Mouse (Mus musculus): ENCODE measurements around the gene Rab5b.
A peak's percentile ranks its signal among the peaks of the same experiment; 100 is the strongest.
"Not testable (repeated sequence)": the region's sequence is repeated elsewhere in the genome, so short reads cannot be mapped to it uniquely, and the experiment has no call there.

The Rab5b gene

DNA sequence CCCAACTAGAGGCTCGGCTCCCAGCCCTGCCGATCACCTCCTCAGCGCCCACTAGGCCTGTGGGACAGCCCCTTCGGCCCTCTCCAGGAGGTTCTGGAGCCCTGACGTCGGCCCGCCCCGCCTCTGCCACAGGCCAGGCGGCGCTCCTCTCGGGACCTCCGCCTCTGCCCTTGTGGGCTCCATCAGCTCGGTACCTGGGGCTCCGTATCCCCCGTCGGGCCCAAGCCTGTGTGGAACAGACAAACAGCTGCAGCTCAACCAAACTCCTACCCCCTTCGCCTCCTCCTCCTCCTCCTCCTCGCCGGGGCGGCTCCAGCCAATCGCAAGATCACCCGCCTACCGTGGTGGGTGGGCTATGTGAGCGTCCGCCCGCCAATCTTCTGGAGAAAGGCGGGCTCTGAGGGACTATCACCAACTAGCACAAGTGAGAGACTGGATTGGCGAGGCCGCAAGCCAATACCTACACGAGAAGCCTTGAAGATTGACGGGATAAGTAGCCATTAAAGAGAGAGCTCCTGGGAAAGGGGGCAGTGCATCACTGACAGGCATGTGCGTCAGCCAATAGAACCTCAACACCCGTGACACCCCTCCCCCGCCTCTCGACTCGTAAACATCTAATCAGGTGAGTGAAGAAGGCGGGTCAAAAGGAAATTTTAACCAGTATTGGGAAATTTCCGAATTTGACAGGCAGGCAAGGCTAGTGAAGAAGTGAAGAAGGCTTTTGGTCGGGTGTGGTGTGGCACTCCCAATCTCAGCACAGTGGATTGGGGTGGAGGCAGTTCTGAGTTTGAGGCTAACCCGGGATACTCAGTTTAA, at the start of gene Rab5b:
Rab5b (minus strand) TSS at position 273 of the 816 bp plus-strand sequence.
- peak; percentile 100 for DNase-seq (ENCODE audit: low read depth)

DNA sequence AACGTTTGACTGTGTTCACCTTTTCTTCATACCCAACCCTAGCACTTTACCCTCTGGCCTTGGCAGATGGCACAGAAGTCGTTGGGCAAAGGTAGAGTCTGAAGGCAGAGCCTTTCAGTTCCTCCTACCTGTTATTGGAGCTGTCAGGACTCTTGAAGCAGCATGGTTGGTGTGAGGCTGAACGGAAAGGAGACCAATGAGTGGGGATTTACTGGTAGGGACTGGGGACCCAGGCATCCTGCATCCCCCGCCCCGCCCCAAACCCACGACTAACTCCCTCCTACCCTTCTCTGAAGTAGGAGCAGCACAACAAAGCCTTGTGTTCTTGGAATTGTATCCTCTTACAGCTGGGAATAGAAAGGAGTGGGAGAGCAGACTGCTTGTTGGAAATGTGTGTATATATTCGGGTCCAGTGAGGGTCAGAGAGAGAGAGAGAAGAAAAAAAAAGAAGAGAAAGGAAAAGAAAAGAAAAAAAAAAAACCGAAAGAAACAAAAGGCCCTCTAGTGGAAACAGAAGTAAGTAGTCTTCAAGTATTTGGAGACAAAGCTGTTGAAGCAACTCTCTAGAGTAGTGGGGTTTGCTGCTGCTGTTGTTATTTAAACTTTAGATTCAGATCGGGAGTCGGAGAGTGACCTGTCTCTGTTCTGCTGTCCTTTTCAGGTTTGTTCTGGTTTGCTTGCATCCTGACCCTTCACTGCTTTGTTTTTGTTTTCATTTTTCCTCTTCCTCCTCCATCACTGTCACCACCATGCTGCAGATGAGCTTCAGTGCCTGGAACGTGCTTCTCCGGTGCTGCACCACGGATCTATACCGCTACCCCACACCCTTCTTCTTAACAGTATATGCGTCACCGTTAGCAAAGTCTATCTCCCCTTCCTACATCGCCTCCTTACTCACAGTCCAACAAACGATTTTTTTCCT, 48.9 kb upstream of the Rab5b start, which contains the start of gene Dgka:
Dgka (minus strand) TSS at position 176 of the 922 bp plus-strand sequence.
- DNase-seq (ENCODE audit: low read depth): no peak

DNA sequence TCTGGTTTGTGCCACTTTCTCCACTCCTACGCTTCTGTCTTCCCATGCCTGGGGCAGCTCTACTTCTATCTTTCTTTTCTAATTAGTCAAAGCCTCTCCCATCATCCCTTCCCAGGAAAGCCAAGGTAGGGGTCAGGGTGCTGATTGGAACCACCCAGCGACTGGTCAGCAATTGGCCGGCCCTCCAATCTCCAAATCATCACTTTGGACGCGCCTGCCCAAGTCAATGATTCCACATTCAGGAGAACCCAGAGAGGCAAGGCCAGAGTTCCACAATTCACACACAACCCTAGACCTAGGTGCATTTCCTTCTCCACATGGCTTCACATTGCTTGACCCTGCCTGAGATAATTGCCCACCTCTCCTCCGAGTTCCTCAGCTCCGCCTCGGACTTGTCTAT, 48.1 kb upstream of the Rab5b start:
- no peak for DNase-seq (ENCODE audit: low read depth)

DNA sequence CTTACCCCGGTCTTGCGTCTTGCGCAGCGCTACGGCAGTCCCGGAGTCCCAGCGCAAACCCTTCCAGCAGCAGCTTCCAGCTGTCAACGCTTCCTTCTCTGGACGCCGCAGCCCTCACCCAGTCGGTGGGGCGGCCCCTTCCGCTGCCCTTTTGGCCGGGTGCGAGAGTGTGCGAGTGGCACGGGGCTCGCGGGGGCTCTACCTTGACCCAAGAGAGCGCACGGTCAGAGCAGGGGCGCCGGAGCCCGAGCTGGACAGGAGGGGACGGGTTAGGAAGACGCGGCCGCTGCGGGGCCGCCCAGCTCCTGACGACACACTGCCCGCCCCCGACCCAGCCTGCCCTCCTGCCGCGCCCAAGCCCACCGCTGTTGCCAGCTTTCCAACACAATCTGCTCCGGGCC, 47.7 kb upstream of the Rab5b start:
- no peak for DNase-seq (ENCODE audit: low read depth)

DNA sequence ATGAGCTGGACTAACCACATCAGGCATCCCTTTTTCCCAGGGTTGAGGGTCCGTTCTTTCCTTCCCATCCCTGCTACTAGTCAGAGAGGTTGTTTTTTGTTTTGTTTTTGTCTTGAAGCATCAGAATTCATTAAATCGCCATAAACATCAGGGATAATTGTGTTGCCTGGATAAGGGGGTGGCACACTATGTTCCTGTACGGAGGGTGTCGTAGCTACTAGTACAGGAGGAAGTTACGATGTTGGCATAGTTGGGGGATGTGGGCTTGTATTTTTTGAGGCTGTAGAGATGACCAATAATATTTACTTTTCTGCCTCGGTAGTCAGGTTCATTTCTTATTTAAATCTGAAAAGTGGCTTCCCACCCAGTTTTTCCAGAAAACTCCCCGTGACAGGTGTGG, 47.2 kb upstream of the Rab5b start:
- DNase-seq (ENCODE audit: low read depth): no peak

DNA sequence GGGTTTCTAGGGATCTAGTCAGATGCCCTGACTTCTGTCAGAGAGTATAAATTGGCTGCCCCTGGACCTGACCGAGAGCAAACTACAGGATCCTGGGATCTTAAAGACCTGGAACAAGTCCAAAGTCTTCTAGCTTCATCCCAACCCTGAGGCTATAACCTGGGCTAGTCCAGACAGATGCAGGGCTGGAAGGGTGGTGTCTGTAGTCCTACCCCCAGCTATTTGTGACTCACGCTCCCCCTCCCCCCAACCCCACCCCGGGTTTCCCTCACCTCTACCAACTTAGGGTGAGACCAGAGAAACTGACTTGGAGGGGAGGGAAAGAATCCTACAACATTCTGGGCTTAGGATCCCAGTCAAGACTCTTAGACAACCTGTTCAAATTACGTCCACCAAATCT, 46.6 kb upstream of the Rab5b start:
- no peak for DNase-seq (ENCODE audit: low read depth)

DNA sequence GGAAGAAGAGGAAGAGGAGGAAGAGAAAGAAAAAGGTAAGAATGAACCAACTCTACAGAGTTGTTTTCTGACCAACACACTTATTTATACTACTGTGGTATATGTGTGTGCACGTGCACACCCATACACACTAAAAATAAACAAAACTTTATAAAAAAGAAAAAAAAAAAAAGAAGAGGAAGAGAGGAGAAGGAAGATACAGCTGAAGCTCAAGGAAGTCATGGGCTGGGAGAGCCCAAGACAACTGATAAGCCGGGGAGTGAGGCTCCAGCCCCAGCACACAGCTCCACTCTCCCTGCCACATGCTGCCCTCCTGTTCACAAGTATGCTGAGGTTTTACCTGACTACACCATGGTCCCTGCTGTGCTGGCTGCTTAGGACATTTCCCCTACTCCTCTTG, 44.2 kb upstream of the Rab5b start:
- no peak for DNase-seq (ENCODE audit: low read depth)

DNA sequence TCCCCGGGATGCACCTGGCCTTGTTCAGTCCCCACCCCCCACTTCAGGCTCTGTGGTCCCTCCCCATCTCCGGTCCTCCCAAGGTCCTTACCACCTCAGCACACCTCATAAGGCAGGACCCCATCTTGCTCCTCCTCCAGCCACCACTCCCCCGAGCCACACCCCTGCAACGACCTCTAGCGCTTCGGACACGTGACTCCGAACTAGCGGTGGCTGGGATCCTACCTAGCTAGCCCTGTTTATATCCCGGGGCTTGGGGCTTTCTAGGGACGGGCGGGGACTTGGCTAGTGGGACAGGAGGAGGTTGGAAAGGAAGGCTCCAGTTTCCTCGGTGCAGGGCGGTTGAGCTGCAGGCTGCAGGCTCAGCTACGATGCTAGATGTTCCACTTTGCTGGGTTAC, 41.4 kb upstream of the Rab5b start:
- DNase-seq (ENCODE audit: low read depth): no peak

DNA sequence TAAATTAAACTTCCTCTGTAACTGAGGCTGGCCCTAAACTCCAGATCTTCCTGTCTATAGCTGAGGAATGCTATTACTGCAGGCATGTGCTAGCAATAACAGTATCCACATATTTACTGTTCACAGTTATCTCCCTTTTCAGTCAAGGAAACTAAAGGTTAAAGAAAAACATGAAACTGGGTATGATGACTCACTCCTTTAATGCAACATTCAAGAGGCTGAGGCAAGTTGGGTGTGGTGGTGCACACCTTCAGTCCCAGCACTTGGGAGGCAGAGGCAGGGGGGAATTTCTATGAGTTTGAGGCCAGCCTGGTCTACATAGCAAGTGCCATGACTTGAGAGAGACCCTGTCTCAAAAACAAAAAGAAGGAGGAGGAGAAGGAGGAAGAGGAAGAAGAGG, 35.9 kb upstream of the Rab5b start:
- DNase-seq (ENCODE audit: low read depth): no peak

DNA sequence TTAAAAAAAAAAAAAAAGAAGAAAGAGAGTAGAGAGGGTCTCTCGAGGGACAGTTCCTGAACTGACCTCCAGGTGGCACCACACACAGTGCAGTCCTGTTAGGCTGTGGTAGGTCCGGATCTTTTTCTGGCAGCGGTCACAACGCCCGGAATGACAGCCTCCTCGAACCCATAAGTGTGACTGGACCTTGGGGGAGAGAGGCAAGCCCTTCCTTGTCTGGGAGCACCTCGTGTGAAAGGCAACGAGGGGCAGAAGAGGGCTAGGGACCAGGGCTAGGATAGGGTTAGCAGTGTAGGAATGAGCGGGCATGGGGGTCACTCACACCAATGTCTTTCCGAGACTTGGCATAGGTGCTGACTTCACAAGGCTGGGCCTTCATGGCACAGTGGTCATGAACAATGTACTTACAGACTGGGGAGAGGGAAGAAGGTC, 35.0 kb upstream of the Rab5b start:
- peak; percentile 32 for DNase-seq (ENCODE audit: low read depth)

DNA sequence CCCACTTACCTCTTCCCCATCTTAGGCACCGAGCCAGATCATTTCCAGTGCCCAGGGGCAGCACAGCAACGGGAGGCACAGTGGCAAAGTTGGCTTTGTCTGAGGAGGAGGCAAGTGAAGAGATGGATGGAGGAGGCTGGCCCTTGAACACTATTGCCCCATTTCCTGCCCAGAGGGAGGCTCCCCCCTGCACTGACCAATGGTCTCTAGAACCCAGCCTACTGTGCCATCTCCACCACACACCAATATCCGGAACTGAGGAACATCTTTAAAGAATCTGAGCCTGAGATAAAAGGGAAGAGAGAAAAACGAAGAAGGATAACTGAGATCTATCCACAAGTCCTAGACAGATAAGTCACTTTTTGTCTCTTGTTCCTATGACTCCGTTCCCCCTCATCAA, 32.0 kb upstream of the Rab5b start:
- no peak for DNase-seq (ENCODE audit: low read depth)

DNA sequence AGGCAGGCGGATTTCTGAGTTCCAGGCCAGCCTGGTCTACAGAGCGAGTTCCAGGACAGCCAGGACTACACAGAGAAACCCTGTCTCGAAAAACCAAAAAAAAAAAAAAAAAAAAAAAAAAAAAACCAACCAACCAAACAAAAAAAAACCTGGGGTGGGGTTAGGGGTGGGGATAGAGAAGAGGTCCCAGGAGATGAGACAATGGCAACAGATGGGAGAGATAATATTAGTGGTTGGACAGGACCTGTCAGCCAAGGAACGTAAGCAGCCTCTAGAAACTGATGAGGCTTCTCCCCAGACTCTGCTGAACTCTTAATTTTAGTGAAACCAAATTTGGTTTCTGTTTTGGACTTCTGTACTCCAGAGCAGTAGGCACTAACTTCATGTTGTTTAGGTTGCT, 29.4 kb upstream of the Rab5b start:
- not testable (repeated sequence) for DNase-seq (ENCODE audit: low read depth)

DNA sequence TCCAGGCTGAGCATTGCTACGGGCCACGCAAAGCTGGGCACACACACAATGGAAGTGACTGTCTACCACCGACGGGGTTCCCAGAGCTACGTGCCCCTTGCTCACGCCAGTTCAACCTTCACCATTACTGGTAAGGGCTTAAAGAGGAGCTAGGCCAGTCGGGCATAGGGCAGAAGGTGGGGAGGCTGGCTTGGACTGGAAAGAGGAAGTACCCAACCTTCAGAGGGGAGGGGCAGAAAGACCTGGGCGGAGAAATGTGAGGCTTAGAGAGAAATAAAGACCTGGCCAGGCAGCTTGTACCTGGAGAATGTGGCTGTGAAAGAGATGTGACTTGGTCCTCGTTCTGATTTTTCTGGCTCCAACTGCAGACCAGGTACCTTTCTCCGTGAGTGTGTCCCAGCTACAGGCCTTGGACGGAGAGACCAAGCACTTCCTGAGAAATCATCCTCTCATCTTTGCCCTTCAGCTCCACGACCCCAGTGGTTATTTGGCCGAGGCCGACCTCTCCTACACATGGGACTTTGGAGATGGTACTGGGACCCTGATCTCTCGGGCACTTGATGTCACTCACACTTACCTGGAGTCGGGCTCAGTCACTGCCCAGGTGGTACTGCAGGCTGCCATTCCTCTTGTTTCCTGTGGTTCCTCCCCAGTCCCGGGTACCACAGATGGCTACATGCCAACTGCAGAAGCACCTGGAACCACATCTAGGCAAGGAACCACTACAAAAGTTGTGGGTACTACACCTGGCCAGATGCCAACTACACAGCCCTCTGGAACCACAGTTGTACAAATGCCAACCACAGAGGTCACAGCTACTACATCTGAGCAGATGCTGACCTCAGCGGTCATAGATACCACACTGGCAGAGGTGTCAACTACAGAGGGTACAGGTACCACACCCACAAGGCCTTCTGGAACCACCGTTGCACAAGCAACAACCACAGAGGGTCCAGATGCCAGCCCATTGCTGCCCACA, 19.8 kb upstream of the Rab5b start:
- DNase-seq (ENCODE audit: low read depth): no peak

DNA sequence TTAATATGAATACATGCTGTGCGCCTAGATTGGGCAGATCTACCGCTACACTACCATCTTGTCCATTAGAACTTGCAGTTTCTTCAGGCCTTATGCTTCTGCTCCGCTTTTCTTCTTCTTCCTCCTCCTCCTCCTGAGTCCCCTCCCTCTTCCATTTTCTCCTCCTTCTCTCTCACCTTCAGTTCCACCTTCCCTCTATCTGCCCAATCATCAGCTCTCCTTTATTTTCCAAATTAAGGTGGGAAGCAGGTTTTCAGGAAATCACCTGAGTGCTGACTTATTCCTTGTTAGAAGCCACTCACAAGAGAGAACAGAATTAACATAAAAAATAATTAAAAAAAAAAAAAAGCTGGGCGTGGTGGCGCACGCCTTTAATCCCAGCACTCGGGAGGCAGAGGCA, 15.3 kb upstream of the Rab5b start:
- not testable (repeated sequence) for DNase-seq (ENCODE audit: low read depth)

DNA sequence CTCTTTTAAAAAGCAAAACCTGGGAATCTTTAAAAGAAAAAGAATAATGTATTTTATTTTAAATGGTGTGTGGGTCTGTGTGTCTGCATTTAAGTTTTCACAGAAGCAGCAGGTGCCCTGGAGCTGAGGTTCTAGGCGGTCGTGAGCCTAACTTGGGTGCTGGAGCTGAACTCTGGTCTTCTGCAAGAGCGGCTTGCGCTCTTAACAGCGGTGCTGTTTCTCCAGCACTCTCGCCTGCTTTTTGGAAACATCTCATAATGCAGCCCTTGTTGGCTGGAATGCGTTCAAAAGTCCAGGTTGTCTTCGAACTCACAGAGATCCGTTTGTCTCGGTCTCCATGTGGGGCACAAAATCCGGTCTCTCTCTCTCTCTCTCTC, 9.2 kb upstream of the Rab5b start:
- DNase-seq (ENCODE audit: low read depth): no peak

DNA sequence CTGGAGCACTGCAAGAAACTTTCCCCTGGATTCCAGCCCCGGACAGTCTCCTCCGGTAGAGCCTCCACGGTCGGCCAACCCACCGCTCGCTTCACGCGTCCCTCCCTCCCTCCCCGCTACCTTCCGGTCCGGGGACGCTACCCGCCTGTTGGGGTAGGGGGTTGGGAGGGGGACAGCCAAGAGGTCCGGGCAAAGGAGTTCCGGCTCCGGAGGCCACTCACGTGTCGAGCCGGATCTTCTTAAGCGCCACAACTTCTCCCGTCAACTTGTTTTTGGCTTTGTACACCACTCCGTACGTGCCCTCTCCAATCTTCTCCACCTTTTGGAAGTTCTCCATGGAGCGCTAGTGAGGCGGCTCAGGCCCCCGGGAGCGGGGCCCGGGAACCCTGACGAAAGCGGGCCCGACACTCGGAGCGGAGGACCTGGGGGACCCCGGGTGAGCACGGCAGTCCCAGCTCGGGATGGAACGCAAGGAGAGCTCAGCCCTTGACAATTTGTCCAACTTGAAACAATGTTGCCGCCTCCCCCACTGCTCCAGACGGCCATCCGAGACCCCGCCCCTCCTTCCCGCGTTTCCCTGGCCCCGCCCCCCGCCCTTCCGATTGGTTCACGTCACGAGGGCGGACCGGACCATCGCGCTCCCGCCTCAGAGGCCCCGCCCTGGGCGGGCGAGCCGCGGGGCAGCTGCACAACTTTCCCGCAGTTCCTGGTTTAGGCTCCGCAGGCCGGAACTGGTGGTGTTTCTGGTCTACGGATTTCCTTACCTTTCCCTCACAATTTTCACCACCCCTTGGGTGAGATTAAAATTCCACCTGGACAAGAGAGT, 8.6 kb upstream of the Rab5b start, which contains the start of gene Cdk2:
Cdk2 (minus strand) TSS at position 541 of the 826 bp plus-strand sequence.
- DNase-seq (ENCODE audit: low read depth): peak; percentile 71

DNA sequence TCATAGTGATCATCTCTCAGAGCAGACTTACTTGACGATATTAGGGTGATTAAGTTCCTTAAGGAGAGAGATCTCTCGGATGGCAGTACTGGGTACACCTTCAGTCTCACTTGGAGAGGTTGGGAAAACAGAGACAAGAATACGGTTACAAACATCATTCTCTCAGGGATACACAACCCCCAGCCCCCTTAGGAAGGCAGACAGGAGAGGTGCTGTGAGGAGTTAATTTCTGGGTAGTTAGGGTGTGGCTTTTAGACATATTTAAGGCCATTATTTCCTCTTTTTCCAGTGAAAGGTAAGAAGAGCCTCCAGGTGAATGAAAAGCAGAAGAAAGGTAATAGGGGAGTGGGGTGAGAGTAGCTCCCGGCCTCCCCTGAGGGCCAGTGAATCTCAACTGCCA, 7.8 kb upstream of the Rab5b start, which contains the start of gene Pmel:
Pmel (plus strand) TSS at position 301 of the 400 bp plus-strand sequence.
- no peak for DNase-seq (ENCODE audit: low read depth)

DNA sequence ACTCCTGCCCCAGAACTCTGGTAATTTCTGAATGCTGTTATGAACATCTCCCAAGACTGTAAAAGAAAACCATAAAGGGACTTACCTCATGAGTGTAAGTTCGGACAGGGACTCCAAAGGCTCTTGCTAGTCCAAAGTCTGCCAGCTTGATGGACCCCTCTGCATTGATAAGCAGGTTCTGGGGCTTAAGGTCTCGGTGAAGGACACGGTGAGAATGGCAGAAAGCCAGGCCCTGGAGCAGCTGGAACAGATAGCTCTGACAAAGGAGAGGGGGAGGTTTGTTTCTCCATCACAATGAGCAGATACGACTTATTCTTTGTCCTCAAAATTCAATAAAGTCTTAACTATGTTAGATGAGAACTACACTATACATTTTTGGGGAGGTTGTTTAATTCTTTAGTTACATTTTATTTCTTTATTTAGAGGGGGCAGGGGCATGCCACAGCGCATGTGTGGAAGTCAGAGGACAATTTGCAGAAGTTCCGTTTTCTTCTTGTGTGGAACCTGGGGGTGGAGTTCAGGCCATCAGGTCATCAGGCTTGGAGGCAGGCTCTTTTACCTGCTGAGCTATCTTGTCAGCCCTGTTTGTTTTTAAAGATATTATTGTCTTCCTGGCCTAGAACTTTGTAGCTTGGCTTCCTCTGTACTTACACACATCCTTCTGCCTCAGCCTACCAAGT, 6.4 kb upstream of the Rab5b start:
- no peak for DNase-seq (ENCODE audit: low read depth)

DNA sequence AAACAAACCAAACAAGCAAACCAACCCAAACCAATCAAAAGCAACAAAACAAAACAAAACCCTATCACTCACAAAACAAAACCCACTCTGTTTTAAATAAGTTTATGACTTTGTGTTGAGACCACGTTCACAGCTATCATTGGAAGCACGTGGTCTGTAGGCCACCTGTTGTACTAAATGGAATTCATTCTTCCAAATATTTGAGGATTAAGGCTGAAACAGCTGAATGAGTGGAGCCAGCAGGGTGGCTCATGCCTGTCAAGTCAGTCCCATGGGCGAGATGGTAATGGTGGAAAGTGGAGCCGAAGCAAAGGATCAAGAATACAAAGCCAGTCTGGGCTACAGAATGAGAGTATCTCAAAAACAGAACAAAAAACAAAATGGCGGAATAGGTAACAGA, 4.6 kb upstream of the Rab5b start:
- DNase-seq (ENCODE audit: low read depth): no peak

DNA sequence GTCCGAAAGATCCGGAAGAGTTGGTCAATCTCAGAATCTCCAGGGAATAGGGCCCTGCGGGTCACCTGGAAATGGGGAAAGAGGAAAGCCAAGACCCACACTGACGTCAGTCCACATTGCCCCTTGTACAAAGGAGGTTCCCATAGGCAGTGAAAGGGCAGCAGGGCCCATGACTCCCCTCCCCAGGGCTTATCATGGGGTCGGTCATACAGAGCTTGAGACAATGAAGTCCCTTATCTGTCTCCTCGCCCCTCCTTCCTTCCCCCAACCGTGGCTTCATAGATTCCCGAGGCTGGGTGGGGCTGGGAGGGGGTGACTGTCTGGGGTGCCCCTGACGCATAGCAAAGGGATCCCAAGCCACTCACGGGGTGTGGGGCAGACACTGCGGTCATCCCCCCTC, 3.5 kb upstream of the Rab5b start:
- no peak for DNase-seq (ENCODE audit: low read depth)

All from fibroblast of lung, adult 2 months (primary cell).